Comparison of ENCODE assay signal across 14 mouse cellular contexts in genomic region chr11:58211682-58212067, GRCm38 (mm10). TPM values are rescaled to one million over a fixed set of nuclear protein-coding genes. Genes with fewer than 3 reads are reported as not detected.
DNase-seq lines count a peak whose midpoint lies in the region; ATAC-seq and TF ChIP-seq lines count a peak whose summit lies in the region.
"Had no signal": no experiment of that assay in that cellular context is flagged by ENCODE, and none has a peak within 500 bp of the region (broad histone marks: within the 10 kb centered on the region; RNA-seq: fewer than 3 reads in every experiment).

No protein-coding gene starts in this region.

- intact Hi-C loops in heart, postnatal 25 days (cut with DNase I), result loop anchor here (2.0 kb wide), 1 partner anchor 15 kb away; no protein-coding TSS in a partner anchor
- intact Hi-C loops in left cerebral cortex, postnatal 36 days (cut with DNase I), result no loop called here

- peaks cover 30% of the 10 kb centered on the region for H3K4me1 ChIP-seq in heart, embryonic 13.5 days
- H3K4me1 ChIP-seq in spleen, adult 2 months (ENCODE audit: control insufficient read depth, insufficient read depth, insufficient read length), result peaks cover 19% of the 10 kb centered on the region; the same call in 1 of the 2 replicates

- no peak for TF ChIP-seq POLR2A in spleen, adult 2 months (IDR thresholded peaks at IDR 0.05; ENCODE audit: low read depth, low read length)

- peaks cover 20% of the 10 kb centered on the region for H3K79me2 ChIP-seq in macrophage (ENCODE audit: inconsistent target)

- peak overlapping the region; percentile 38 for H3K4me2 ChIP-seq in heart, embryonic 13.5 days
- H3K4me2 ChIP-seq: hindbrain, embryonic 14.5 days; midbrain, embryonic 13.5 days had no signal

- 0 out of 2 replicates have a peak overlapping the region, but pooled peaks have one; percentile 46 for H3K27ac ChIP-seq in heart, embryonic 13.5 days (replicated peaks)
- H3K27ac ChIP-seq in spleen, adult 2 months (ENCODE audit: insufficient read depth, low read length), result 0 out of 2 replicates have a peak overlapping the region, but pooled peaks have one; percentile 49
- H3K27ac ChIP-seq in macrophage, result 0 out of 2 replicates have a peak overlapping the region, but pooled peaks have one; percentile 8
- H3K27ac ChIP-seq: hindbrain, embryonic 14.5 days; midbrain, embryonic 13.5 days had no signal

- H3K4me3 ChIP-seq in heart, embryonic 13.5 days, result no peak overlapping the region
- H3K4me3 ChIP-seq in spleen, adult 2 months (ENCODE audit: extremely low read depth, insufficient read depth, insufficient read length), result no peak overlapping the region
- H3K4me3 ChIP-seq in macrophage (ENCODE audit: inconsistent target), result no peak overlapping the region
- H3K4me3 ChIP-seq: midbrain, embryonic 13.5 days had no signal

- no peak for TF ChIP-seq CTCF in spleen, adult 2 months (IDR thresholded peaks at IDR 0.05; ENCODE audit: extremely low read depth, insufficient read depth, insufficient read length, insufficient replicate concordance)

- no peaks in the 10 kb centered on the region for H3K9me3 ChIP-seq in heart, embryonic 13.5 days
- H3K9me3 ChIP-seq: midbrain, embryonic 13.5 days had no signal

- H3K36me3 ChIP-seq in heart, embryonic 13.5 days, result peaks cover 4% of the 10 kb centered on the region; the same call in 1 of the 2 replicates
- peaks cover 5% of the 10 kb centered on the region for H3K36me3 ChIP-seq in spleen, adult 2 months (ENCODE audit: control insufficient read depth, insufficient read depth, low read length)
- H3K36me3 ChIP-seq in macrophage (ENCODE audit: inconsistent target), result peaks cover 12% of the 10 kb centered on the region
- H3K36me3 ChIP-seq: midbrain, embryonic 13.5 days had no signal

- DNase-seq in heart, postnatal 25 days (ENCODE audit: low spot score), result no peak
- DNase-seq in spleen, adult 2 months (ENCODE audit: low read depth in 1 of 2, low spot score in 2 of 2), result peak in 1 of 2 experiments; percentile 9
- no peak for DNase-seq in spleen, postnatal 10 days (ENCODE audit: low spot score in 2 of 2)
- peak; percentile 80 for DNase-seq in induced T-regulatory cell, adult 2 months (ENCODE audit: low read depth)
- DNase-seq in testis, postnatal 10 days (ENCODE audit: low spot score), result no peak
- no peak for DNase-seq in left cerebral cortex, postnatal 36 days (ENCODE audit: low spot score in 2 of 2)
- DNase-seq: cerebellum, adult 9-11 months; gastrocnemius, postnatal 14 days; lung, adult 2 months; right cerebral cortex, postnatal 14 days had no signal

- ATAC-seq in heart, embryonic 13.5 days (ENCODE audit: extremely low read depth, insufficient number of reproducible peaks, low FRiP score, low TSS enrichment), result no peak
- ATAC-seq: midbrain, embryonic 13.5 days had no signal

- no peak overlapping the region for H3K9ac ChIP-seq in heart, embryonic 13.5 days
- H3K9ac ChIP-seq: hindbrain, embryonic 14.5 days; midbrain, embryonic 13.5 days had no signal

- H3K27me3 ChIP-seq in heart, embryonic 13.5 days (replicated peaks), result no peaks in the 10 kb centered on the region
- H3K27me3 ChIP-seq in spleen, adult 2 months (ENCODE audit: control insufficient read depth, insufficient read depth, low read length), result no peaks in the 10 kb centered on the region

- 28% methylated on average over 2 of the region's 2 CpGs for WGBS in heart, embryonic 13.5 days
- 59% methylated on average over 2 of the region's 2 CpGs for WGBS in spleen, adult 2 months
- WGBS in macrophage (ENCODE audit: missing documents), result 90% methylated on average over 2 of the region's 2 CpGs

RNA-seq across cellular contexts. Expression of gene Irgm2, which starts 12.3 kb away (rescaled TPM):
- 2.9 and 3.6 TPM in 2 replicates for polyA plus RNA-seq in heart, embryonic 13.5 days (2015; fragmentation: Nextera tagmentation; extraction: Ambion mirVana)
- total RNA-seq in heart, postnatal 25 days (2021), result 10 to 100 TPM in 1 of 2 experiments, 1 to 10 TPM in 1; 9.3 to 10.7 TPM
- polyA plus RNA-seq in spleen, adult 2 months (2012; rRNA removed), result 18.3 and 21.1 TPM in 2 replicates
- 100 to 1,000 TPM in 4 of 26 experiments, 10 to 100 TPM in 20, 1 to 10 TPM in 2; 5.4 to 224 (median 59.7) TPM for total RNA-seq in macrophage (2018; cell fraction: chromatin; rRNA removed)
- 100 to 1,000 TPM in 14 of 26 experiments, 10 to 100 TPM in 12; 30.0 to 238 (median 133) TPM for total RNA-seq in macrophage (2018; cell fraction: cytosol; rRNA removed)
- 100 to 1,000 TPM in 15 of 26 experiments, 10 to 100 TPM in 11; 16.8 to 231 (median 146) TPM for total RNA-seq in macrophage (2018; cell fraction: nucleus; rRNA removed)
- polyA plus RNA-seq in macrophage (2018), result 32.0 to 97.2 TPM (median 40.6 TPM) in 3 replicates
- total RNA-seq in left cerebral cortex, postnatal 36 days (2021), result 1 to 10 TPM; 2.3 to 2.7 TPM

RNA-seq across cellular contexts. Expression of gene Igtp, which starts 12.3 kb away (rescaled TPM):
- 4.4 and 5.0 TPM in 2 replicates for polyA plus RNA-seq in heart, embryonic 13.5 days (2015; fragmentation: Nextera tagmentation; extraction: Ambion mirVana)
- total RNA-seq in heart, postnatal 25 days (2021), result 1 to 10 TPM; 6.4 TPM
- polyA plus RNA-seq in spleen, adult 2 months (2012; rRNA removed), result 25.4 and 27.3 TPM in 2 replicates
- 100 to 1,000 TPM in 1 of 26 experiments, 10 to 100 TPM in 17, 1 to 10 TPM in 8; 3.2 to 240 (median 39.1) TPM for total RNA-seq in macrophage (2018; cell fraction: chromatin; rRNA removed)
- total RNA-seq in macrophage (2018; cell fraction: cytosol; rRNA removed), result 100 to 1,000 TPM in 14 of 26 experiments, 10 to 100 TPM in 12; 29.0 to 298 (median 166) TPM
- total RNA-seq in macrophage (2018; cell fraction: nucleus; rRNA removed), result 100 to 1,000 TPM in 15 of 26 experiments, 10 to 100 TPM in 11; 11.5 to 293 (median 127) TPM
- polyA plus RNA-seq in macrophage (2018), result 25.7 to 94.8 TPM (median 34.2 TPM) in 3 replicates
- 1 to 10 TPM; 3.6 to 3.8 TPM for total RNA-seq in left cerebral cortex, postnatal 36 days (2021)

RNA-seq across cellular contexts. Expression of gene Mrpl22, which starts 40.2 kb away (rescaled TPM):
- 103 and 114 TPM in 2 replicates for polyA plus RNA-seq in heart, embryonic 13.5 days (2015; fragmentation: Nextera tagmentation; extraction: Ambion mirVana)
- total RNA-seq in heart, postnatal 25 days (2021), result 10 to 100 TPM; 46.2 to 50.7 TPM
- 15.5 and 15.9 TPM in 2 replicates for polyA plus RNA-seq in spleen, adult 2 months (2012; rRNA removed)
- total RNA-seq in macrophage (2018; cell fraction: chromatin; rRNA removed), result 10 to 100 TPM in 8 of 26 experiments, 1 to 10 TPM in 16, not detected in 2; 1.6 to 17.9 (median 7.6) TPM
- total RNA-seq in macrophage (2018; cell fraction: cytosol; rRNA removed), result 10 to 100 TPM; 20.4 to 48.3 (median 34.8) TPM
- total RNA-seq in macrophage (2018; cell fraction: nucleus; rRNA removed), result 10 to 100 TPM in 14 of 26 experiments, 1 to 10 TPM in 12; 3.3 to 20.5 (median 10.5) TPM
- 36.9 to 51.5 TPM (median 42.8 TPM) in 3 replicates for polyA plus RNA-seq in macrophage (2018)
- 10 to 100 TPM; 30.7 to 37.4 TPM for total RNA-seq in left cerebral cortex, postnatal 36 days (2021)

RNA-seq across cellular contexts. Expression of gene Gemin5, which starts 43.3 kb away (rescaled TPM):
- 13.5 and 13.9 TPM in 2 replicates for polyA plus RNA-seq in heart, embryonic 13.5 days (2015; fragmentation: Nextera tagmentation; extraction: Ambion mirVana)
- 1 to 10 TPM; 8.5 to 8.9 TPM for total RNA-seq in heart, postnatal 25 days (2021)
- 6.1 and 6.9 TPM in 2 replicates for polyA plus RNA-seq in spleen, adult 2 months (2012; rRNA removed)
- total RNA-seq in macrophage (2018; cell fraction: chromatin; rRNA removed), result 10 to 100 TPM in 15 of 26 experiments, 1 to 10 TPM in 11; 1.2 to 32.8 (median 11.9) TPM
- total RNA-seq in macrophage (2018; cell fraction: cytosol; rRNA removed), result 1 to 10 TPM; 3.6 to 8.6 (median 6.5) TPM
- 10 to 100 TPM in 5 of 26 experiments, 1 to 10 TPM in 21; 2.2 to 23.1 (median 6.5) TPM for total RNA-seq in macrophage (2018; cell fraction: nucleus; rRNA removed)
- polyA plus RNA-seq in macrophage (2018), result 4.7 to 12.0 TPM (median 5.4 TPM) in 3 replicates
- total RNA-seq in left cerebral cortex, postnatal 36 days (2021), result 10 to 100 TPM; 17.1 to 18.1 TPM
